Mouse (Mus musculus) midbrain, embryonic 10.5 days (tissue): ENCODE measurements at regions not wholly inside any gene's neighbourhood (a gene's known extent, or its start where the extent isn't known, plus 50 kb on each side); places are given as distances from the start of the nearest gene placed in this dataset.

Experiments
- DNase-seq: peaks from one replicate; pipeline ENCODE4 v3.0.0-alpha.2; 2017; ENCODE audit warnings: low spot score
- H3K27ac ChIP-seq: fragments of 300-500 bp; sonication (generic); replicated peaks from 2 replicates; pipeline ENCODE4 v1.5.1; 2016; ENCODE audit warnings: mild to moderate bottlenecking
- H3K27me3 ChIP-seq: fragments of 300-500 bp; sonication (generic); 2 replicates; pipeline ENCODE4 v1.6.1; 2016; ENCODE audit warnings: low read depth, mild to moderate bottlenecking; ENCODE audit not compliant: poor library complexity, severe bottlenecking
- H3K36me3 ChIP-seq: fragments of 300-500 bp; sonication (generic); 2 replicates; pipeline ENCODE4 v1.6.1; 2016; ENCODE audit warnings: mild to moderate bottlenecking, moderate library complexity
- H3K4me1 ChIP-seq: fragments of 300-500 bp; sonication (generic); 2 replicates; pipeline ENCODE4 v1.6.1; 2016
- H3K4me3 ChIP-seq: fragments of 300-500 bp; sonication (generic); 2 replicates; pipeline ENCODE4 v1.5.1; 2016; ENCODE audit warnings: mild to moderate bottlenecking, moderate library complexity
- H3K9me3 ChIP-seq: fragments of 300-500 bp; sonication (generic); replicated peaks from 2 replicates; pipeline ENCODE4 v1.6.1; 2016; ENCODE audit warnings: mild to moderate bottlenecking
- WGBS: fragments of 180-500 bp; shearing (Covaris S2); methylation state at CpG from one replicate; pipeline ENCODE4 v1.1.7; 2016; 5-methylcytosine and 5-hydroxymethylcytosine counted together

GRCm38 (mm10) chr14:81038045-81038444 is 1054.2 kb downstream of the Olfm4 start:
- no peaks in the 10 kb centered on the region for H3K27me3 ChIP-seq
- 94% methylated on average over 3 of the region's 3 CpGs for WGBS
- no peaks in the 10 kb centered on the region for H3K36me3 ChIP-seq

More at GRCm38 (mm10) chr14:81038045-81038444, 1054.2 kb downstream of the Olfm4 start:
- no peak overlapping the region for H3K27ac ChIP-seq
- no peak for DNase-seq
- no peak overlapping the region for H3K4me3 ChIP-seq
- no peaks in the 10 kb centered on the region for H3K4me1 ChIP-seq
- no peaks in the 10 kb centered on the region for H3K9me3 ChIP-seq
